Mouse (Mus musculus): ENCODE measurements around the gene Unc119b.
"Not testable (repeated sequence)": the region's sequence is repeated elsewhere in the genome, so short reads cannot be mapped to it uniquely, and the experiment has no call there.

Unc119b gene

GRCm38 (mm10) chr5:115158040-115158983 is 23.5 kb upstream of the Unc119b start, which contains the start of gene Mlec:
Gene Mlec (minus strand): TSS chr5:115158179.
- in situ Hi-C loops (cut with MboI, MseI), result no loop called here

DNA sequence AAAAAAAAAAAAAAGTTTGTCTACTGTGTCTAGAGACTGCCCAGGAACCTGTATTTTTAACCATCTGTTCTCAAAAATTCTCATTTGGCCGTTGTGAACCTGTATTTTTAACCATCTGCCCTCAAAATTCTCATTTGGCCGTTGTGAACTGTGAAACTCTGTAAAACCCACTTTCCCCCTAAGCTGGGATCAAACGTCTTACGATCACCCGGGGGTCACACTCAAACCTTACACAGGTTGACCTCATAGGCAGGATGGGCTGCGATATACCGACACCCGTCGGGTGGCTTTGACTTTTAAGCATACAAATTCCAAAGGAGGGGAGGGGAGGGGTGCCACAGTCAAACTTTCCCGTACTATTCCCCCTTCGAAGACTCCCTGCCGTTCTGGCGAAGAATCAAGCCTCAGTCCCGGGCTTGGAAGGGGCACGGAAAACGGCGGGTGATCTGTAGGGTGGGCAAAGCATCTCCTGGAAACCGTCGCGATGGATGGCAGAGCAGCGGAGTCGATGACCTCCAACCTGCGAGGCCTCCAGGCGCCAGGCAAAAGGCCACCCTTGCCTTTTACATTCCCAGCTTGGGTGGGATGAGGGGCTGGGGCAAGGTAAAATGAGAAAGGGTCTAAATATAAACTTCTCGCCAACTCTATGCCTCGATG is 22.3 kb upstream of the Unc119b start:
- in situ Hi-C loops (cut with MboI, MseI), result no loop called here

DNA sequence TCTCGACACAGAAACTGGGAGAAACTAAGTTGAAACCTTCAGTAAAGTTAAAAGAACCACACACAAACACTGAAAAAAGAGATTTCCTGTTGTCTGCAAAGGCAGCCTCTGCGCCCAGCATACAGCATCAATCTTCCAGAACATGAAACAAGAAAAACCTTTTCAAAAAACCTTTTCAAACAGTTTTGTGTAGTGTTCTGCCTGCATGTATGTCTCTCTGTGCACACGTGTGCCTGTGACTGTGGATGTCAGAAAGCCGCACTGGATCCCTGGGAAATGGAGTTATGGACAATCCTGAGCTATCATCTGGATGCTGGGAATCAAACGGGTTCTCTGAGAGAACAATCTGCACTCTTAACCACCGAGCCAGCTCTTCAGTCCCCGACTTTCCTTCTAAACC is 21.6 kb upstream of the Unc119b start:
- in situ Hi-C loops (cut with MboI, MseI), result no loop called here

DNA sequence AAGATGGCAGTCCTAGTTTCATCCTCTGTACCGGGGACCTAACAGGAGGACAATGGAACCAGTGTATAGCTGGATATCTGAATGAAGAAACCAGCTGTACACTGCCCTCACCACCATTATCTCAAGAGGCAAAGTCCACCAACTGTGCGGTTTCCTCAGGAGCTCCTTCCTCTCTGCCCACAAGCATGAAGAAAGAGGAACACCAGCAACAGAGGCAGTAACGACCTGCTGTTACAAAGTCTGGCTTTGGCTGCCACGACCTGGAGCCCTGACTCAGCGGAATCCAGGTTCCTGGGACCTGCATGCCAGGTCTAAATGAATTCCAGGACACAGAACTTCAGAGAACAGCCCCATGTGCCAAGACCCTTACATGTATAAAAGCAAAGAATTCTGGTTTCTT is 21.1 kb upstream of the Unc119b start:
- in situ Hi-C loops (cut with MboI, MseI), result no loop called here

DNA sequence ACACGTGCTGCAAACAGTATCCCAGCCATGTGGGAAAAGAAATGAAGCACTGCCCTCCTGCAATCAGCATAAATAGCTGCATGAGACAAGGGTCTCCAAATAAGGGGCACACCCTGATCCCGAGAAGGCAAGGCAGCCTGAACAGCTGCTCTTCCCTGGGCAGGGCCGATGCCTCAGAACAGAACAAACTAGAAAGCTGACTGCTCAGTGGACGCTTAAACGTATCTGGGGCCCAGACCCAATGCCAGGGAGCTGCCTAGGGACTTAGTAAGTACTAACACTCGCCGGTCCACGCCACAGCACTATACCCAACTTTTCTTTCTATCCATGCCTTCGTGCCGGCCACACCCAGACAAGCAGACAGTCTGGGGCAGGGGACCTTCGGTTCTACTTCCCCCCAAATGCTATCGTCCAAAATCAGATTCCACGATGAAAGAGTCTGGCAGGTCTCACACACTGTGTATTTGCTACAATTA is 20.4 kb upstream of the Unc119b start:
- in situ Hi-C loops (cut with MboI, MseI), result no loop called here

GRCm38 (mm10) chr5:115152132-115152956 is 17.6 kb upstream of the Unc119b start:
- in situ Hi-C loops (cut with MboI, MseI), result no loop called here

DNA sequence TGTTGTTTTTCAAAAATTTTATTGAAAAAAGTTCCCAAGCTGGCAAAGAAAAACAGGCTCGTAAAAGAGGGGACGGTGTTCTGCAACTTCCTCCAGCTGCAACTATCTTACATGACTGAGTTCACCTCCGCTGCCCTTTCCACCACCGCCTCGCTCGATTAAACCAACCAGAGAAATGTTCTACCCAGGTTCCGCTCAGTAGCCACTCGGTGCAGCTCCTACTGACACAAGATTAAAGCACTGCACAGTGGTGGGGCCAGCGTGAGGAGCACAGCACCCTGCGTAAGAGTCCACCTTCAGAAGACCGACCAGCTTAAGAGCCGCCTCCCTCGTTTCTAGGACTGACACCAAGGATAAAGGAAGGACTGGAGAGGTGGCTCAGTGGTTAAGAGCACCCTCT is 16.7 kb upstream of the Unc119b start:
- in situ Hi-C loops (cut with MboI, MseI), result no loop called here

DNA sequence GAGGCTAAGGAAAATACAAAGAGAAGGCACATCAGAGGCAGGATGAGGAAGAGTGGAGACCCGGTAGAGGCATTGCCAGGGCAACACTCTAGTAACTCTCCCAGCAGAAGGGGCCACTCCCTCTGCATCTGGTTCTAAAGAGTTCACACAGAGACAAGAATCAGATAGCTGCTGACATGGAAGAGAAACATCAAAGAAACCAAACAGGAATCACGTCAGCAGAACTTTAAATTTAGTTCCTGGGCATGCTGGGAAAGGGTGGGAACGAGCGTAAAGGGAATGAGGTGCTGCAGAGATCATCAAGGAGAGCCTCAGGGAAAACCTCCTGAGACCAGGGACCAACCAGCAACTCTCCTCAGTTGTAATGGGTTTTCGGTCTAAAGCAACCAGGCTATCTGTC is 16.2 kb upstream of the Unc119b start:
- in situ Hi-C loops (cut with MboI, MseI), result no loop called here

GRCm38 (mm10) chr5:115149675-115150459 is 15.1 kb upstream of the Unc119b start:
- in situ Hi-C loops (cut with MboI, MseI), result no loop called here

DNA sequence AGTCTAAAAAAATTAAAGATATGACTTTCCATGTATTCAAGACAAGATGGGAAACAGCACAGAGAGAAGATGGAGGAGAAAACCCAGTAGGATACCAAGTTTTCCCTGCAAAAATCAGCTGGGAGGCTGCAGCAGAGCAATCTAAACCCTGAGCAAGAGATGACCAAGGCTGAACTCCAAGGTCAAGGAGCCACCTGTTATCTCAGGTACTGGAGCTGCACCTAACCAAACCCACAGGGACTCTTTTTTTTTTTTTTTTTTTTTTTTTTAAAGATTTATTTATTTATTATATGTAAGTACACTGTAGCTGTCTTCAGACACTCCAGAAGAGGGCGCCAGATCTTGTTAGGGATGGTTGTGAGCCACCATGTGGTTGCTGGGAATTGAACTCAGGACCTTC is 14.1 kb upstream of the Unc119b start:
- in situ Hi-C loops (cut with MboI, MseI), result not testable (repeated sequence)

DNA sequence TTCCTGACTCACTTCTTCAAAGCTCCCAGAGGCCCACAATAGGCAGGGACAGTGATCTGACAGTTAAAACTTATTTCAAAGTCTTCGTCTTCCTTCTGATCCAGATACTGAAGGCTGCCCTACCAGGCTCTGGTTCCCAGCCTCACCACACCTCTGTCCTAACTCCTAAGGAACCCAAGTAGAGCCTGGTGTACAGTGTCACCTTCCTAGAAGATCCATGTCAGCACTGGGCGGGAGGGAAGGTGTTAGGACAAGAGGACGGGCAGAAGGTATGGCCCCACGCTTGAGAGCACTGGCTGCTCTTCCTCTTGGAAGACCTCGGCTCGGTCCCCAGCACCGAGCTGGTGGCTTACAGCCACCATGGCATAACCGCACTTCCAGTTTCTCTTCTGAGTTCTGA is 13.6 kb upstream of the Unc119b start:
- in situ Hi-C loops (cut with MboI, MseI), result no loop called here

GRCm38 (mm10) chr5:115147388-115147787 is 12.6 kb upstream of the Unc119b start:
- in situ Hi-C loops (cut with MboI, MseI), result no loop called here

DNA sequence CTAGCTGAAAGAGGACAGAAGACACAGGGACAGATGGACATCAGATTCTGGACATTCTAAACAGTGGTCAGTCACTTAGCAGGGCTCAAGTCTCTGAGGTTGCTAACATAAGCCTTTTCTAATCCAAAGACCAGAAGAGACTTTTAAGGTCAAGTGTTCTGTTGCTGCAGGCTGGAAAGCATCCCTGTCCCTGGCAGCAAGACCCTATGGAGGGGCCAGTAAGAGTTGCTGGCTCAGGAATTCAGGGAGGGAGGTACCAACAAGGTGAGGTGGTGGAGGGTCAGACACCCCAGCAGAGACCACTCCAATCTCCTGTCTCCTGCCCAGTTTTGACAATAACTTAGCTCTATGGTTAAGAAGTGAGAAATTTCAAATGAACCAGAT is 12.0 kb upstream of the Unc119b start:
- in situ Hi-C loops (cut with MboI, MseI), result no loop called here

DNA sequence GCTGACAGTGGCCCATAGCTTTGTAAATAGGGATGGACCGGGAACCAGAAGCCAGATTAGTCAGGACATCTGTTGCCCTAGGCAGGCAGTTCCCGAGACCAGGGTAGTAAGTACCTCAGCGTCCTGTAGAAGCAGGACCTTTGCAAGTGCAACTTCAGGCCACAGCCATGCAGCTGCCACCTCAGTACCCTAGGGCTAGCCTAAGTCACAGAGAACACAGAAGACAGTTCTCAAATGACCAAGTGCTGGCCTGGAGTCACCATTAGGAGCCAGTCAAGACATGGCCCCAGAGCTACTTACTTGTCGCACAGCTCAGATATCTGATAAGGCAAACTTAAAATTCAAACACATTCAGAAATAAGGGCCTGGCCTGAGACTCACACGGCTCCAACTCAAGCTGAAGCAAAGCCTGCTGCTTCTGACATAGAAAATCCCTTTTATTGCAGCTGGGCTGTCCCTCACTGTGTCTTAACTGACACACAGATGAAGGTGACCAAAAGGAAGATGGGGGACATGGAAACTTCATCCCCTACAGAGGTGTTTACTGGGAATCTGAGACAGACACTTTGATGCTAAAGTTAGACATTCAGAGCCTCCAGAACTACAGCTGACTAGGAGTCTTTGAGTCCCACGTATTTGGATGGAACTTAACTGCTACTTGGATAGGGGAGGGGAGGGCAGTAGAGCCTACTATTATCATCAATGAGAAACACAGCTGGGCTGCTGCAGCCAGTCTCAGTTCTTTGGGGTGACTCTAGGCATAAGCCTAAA is 11.4 kb upstream of the Unc119b start:
- in situ Hi-C loops (cut with MboI, MseI), result no loop called here

DNA sequence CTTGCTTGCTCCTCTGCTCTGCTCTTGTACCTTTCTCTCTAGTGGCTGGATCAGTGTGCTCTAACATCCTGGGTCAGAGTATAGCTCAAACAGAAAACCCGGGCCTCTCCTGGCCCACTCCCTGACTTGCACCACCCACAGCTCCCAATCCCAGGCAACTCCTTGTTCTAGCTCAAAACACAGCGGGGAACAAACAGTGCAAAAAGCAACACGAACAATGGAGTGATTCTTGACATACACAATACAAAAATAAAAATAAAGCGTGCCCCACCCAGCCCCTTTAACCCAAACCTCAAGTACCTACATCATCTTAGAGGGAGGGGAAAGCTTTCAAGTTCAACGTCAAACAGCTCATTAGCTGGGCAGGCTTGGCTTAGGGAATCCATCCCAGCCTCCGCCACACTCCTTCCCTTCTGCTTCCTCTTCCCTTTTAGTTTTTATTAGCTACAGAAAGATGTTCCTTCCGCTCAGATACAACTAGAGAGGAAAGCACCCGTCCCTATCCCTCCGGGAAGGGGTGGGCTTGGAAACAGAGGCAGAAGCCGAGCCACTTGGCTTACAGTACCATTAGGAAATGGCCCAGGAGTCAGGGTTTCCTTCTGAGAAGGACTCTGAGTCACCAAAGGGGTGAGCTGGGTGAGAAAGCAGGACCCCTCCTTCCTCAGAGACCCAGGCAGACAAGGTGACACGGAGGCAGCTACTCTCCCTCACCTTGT is 10.6 kb upstream of the Unc119b start:
- in situ Hi-C loops (cut with MboI, MseI), result no loop called here

DNA sequence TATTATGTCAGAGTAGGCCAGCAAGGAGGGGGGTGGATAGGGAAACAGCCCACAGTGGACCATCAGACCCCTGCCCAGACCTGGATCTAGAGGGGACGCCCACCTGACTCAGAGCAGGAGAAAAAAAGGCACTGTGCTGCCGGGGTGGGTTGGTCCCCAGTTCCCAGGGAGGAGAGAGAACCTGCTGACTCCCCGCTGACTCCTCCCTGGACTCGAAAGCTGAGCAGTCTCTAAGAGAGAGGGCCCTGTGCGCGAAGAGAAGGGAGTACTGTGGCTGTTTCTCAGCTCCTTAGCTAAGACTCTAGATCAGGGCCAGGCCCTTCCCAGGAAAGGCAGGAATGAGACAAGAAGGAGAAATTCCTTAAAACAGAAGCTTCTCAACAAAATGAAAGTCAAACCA is 9.7 kb upstream of the Unc119b start:
- in situ Hi-C loops (cut with MboI, MseI), result no loop called here

DNA sequence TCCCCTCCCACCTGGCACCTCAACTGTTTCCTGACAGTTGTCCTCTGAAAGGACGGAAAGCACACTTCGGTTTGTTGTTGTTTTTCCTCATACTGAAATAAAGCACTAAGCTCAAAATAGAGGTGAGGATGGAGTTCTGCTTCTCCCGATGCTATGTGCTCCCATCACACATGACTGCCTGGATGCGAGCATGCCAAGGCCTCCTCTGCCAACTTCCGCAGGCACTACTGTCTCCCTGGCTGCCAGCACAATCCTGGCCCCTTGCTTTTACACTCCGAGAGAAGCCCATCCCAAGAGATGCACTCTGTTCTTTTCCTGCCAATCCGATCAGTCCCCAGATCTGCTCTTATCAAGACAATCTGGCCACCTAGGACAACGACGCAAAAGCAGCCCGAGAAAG is 8.8 kb upstream of the Unc119b start:
- in situ Hi-C loops (cut with MboI, MseI), result no loop called here

- in situ Hi-C loops (cut with MboI, MseI), result no loop called here
Observed at GRCm38 (mm10) chr5:115142166-115142697, 7.5 kb upstream of the Unc119b start.

DNA sequence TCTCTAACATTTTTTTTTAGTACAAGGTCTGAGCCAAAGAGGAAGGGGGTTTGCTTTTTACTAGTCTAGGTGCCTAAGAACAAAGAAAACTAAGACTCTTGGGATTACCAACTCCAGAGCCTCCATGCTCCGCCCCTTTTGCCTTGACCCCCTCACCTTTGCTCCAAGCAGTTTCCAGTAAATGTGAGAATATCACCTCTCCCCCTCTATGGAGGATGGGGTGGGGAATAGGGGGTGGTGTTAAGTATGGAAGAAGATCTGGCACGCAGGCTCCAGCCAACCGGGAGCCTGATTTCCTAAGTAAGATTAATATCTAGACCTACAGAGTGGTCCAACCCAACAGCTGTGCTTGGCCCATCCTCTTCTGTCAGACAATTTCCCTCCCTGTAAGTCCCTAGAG is 6.0 kb upstream of the Unc119b start:
- in situ Hi-C loops (cut with MboI, MseI), result no loop called here

DNA sequence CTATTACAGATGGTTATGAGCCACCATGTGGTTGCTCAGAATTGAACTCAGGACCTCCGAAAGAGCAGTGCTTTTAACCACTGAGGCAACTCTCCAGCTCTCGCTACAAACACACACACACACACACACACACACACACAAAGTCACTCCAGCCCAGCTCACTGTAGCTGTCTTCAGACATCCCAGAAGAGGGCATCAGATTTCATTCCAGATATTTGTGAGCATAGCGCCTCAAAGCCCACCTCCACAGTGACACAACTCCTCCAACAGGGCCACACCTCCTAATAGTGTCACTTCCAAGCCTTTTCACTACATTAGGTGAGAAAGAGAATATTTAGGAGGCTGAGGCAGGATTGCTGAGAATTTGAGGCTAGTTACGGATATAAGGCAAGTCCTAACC is 4.3 kb upstream of the Unc119b start:
- in situ Hi-C loops (cut with MboI, MseI), result no loop called here

Data from T-helper 2 cell (primary cell).